Mouse (Mus musculus) urinary bladder, postnatal 10 days (tissue): ENCODE results near the gene Vasn.
A peak's percentile ranks its signal among the peaks of the same experiment; 100 is the strongest.

Experiments used
- DNase-seq: peaks from one replicate; pipeline ENCODE4 v3.0.0; 2022; ENCODE audit warnings: low spot score

Vasn gene

GRCm38 (mm10) chr16:4607818-4608531 lies 31.8 kb upstream of the Vasn start:
- no peak for DNase-seq

- DNase-seq: no peak
Measured at GRCm38 (mm10) chr16:4608532-4609059, 31.1 kb upstream of the Vasn start.

GRCm38 (mm10) chr16:4611193-4611592 lies 28.5 kb upstream of the Vasn start:
- DNase-seq: no peak

GRCm38 (mm10) chr16:4611676-4612075 lies 28.1 kb upstream of the Vasn start:
- DNase-seq: no peak

GRCm38 (mm10) chr16:4613736-4614135 lies 26.0 kb upstream of the Vasn start:
- no peak for DNase-seq

- no peak for DNase-seq
Measured at GRCm38 (mm10) chr16:4614639-4615038, 25.1 kb upstream of the Vasn start.

- DNase-seq: no peak
Measured at GRCm38 (mm10) chr16:4615297-4615696, 24.4 kb upstream of the Vasn start.

GRCm38 (mm10) chr16:4616829-4617228 lies 22.9 kb upstream of the Vasn start:
- no peak for DNase-seq

- no peak for DNase-seq
Measured at GRCm38 (mm10) chr16:4624074-4624473, 15.7 kb upstream of the Vasn start.

- peak; percentile 61 for DNase-seq
Measured at GRCm38 (mm10) chr16:4624481-4625110, 15.1 kb upstream of the Vasn start, which contains the start of gene Pam16. Pam16 (minus strand) TSS chr16:4624988.

GRCm38 (mm10) chr16:4627105-4627504 lies 12.6 kb upstream of the Vasn start:
- DNase-seq: no peak

- DNase-seq: no peak
Measured at GRCm38 (mm10) chr16:4628898-4629419, 10.8 kb upstream of the Vasn start.

GRCm38 (mm10) chr16:4629950-4630349 lies 9.8 kb upstream of the Vasn start:
- peak; percentile 57 for DNase-seq

- DNase-seq: no peak
Measured at GRCm38 (mm10) chr16:4632050-4632449, 7.7 kb upstream of the Vasn start.

- DNase-seq: no peak
Measured at GRCm38 (mm10) chr16:4633661-4634060, 6.1 kb upstream of the Vasn start.

GRCm38 (mm10) chr16:4634681-4635080 lies 5.1 kb upstream of the Vasn start:
- DNase-seq: no peak

- no peak for DNase-seq
Measured at GRCm38 (mm10) chr16:4635760-4636159, 4.0 kb upstream of the Vasn start.

- DNase-seq: no peak
Measured at GRCm38 (mm10) chr16:4638891-4639390, 800 bp upstream of the Vasn start.

- DNase-seq: no peak
Measured at GRCm38 (mm10) chr16:4640267-4641005, 695 bp downstream of the Vasn start.

GRCm38 (mm10) chr16:4641119-4641838 lies 1.5 kb downstream of the Vasn start:
- DNase-seq: no peak

- no peak for DNase-seq
Measured at GRCm38 (mm10) chr16:4642190-4642589, 2.4 kb downstream of the Vasn start.

- no peak for DNase-seq
Measured at GRCm38 (mm10) chr16:4642937-4643336, 3.2 kb downstream of the Vasn start.
